Mouse (Mus musculus): Measurements from ENCODE around the gene Tef. TPM values are rescaled to one million over a fixed set of nuclear protein-coding genes. Genes with fewer than 3 reads are reported as not detected.

Gene Tef
- polyA plus RNA-seq, 1 experiment from 2014 or later = 23.2 TPM

DNA sequence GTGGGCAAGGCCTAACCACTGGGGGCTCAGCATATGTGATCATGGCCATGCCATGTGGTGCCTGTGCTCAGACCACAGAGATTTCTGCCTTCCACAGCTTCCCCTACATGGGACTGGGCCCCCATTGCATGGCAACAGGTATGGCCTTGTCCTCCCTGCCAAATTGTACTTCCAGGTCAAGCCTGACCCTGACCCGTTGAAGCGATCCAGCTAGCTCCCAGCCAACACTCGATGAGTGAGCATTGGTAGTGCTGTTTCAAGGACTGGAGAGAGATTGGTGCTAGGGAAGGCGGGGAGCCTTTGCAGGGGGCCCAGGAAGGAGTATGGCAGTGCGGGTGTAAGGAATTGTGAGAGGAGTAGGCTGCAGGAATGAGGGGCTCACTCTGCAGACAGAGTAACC, 35.8 kb upstream of the Tef start:
- no peaks in the 10 kb centered on the region for H3K9me3 ChIP-seq (replicated peaks; ENCODE audit: control insufficient read depth, low read length)
- no peak overlapping the region for H3K4me3 ChIP-seq (ENCODE audit: low read length)
- no peak overlapping the region for H3K27ac ChIP-seq (ENCODE audit: low read length)
- no peak overlapping the region for H3K4me2 ChIP-seq (ENCODE audit: low read depth, low read length)
- no peaks in the 10 kb centered on the region for H3K27me3 ChIP-seq (ENCODE audit: control insufficient read depth, insufficient read depth, low read length)
- H3K9ac ChIP-seq (ENCODE audit: low read length) = no peak overlapping the region
- peaks cover 10% of the 10 kb centered on the region; the same call in 1 of the 2 replicates for H3K36me3 ChIP-seq (ENCODE audit: control insufficient read depth, insufficient read depth)
- WGBS = 86% methylated on average over 5 of the region's 5 CpGs
- no peak for ATAC-seq (replicated peaks; ENCODE audit: extremely low read depth, insufficient read depth, low FRiP score)
- H3K4me1 ChIP-seq (ENCODE audit: control insufficient read depth, insufficient read depth, low read length) = no peaks in the 10 kb centered on the region

DNA sequence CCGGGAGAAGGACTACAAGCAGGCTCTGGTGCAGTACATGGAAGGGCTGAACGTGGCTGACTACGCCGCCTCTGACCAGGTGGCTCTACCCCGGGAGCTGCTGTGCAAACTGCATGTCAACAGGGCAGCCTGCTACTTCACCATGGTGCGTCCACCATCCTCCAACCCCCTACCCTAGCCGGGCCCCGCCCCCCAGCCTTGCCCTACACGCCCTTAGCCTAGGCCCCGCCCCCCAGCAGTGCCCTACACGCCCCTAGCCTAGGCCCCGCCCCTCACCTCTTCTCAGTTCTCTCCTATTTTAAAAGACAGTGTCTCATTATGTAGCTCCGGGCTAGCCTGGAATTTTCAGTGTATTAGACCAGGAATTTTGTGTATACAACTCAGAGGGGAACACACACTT, 33.2 kb upstream of the Tef start:
- WGBS = 60% methylated on average over 13 of the region's 13 CpGs
- H3K27ac ChIP-seq (ENCODE audit: low read length) = no peak overlapping the region
- peaks cover 22% of the 10 kb centered on the region for H3K36me3 ChIP-seq (ENCODE audit: control insufficient read depth, insufficient read depth)
- no peak overlapping the region for H3K4me3 ChIP-seq (ENCODE audit: low read length)
- H3K4me1 ChIP-seq (ENCODE audit: control insufficient read depth, insufficient read depth, low read length) = no peaks in the 10 kb centered on the region
- H3K27me3 ChIP-seq (ENCODE audit: control insufficient read depth, insufficient read depth, low read length) = no peaks in the 10 kb centered on the region
- no peak overlapping the region for H3K4me2 ChIP-seq (ENCODE audit: low read depth, low read length)
- H3K9me3 ChIP-seq (replicated peaks; ENCODE audit: control insufficient read depth, low read length) = no peaks in the 10 kb centered on the region
- no peak overlapping the region for H3K9ac ChIP-seq (ENCODE audit: low read length)
- no peak for ATAC-seq (replicated peaks; ENCODE audit: extremely low read depth, insufficient read depth, low FRiP score)

DNA sequence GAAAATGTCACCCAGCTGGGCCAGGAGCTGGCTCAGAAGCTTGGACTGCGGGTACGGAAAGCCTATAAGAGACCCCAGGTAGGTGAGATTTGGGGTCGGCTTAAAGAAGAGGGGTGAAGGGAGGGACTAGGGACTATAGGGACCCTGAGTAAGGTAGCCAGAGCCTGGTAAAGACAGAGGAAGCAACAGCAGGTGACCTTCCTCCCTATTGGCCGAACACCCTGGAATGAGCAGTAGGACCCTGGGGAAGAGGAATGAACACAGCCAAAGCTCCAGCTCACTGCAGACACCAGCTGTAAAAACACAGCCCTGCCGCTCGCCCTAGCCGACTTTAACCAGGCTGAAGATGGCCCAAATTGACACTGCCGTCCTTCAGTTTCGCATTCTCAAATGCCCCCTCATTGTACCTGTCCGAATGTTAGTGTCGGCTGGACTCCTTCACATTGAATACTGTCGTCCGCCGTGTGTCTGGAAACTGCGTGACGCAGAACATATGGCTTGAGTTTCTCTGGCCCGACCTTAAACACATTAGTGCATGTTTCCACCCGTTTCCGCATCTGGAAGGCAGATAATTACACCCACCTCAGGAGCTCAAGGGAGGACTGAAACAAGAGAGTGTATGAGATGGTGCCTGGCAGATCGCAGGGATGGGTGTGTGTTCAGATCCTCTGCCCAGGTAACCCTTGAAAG, 29.6 kb upstream of the Tef start:
- Histone ChIP-seq H3K9me3 (replicated peaks; ENCODE audit: control insufficient read depth, low read length) (no peaks in the 10 kb centered on the region), H3K4me1 (ENCODE audit: control insufficient read depth, insufficient read depth, low read length) (no peaks in the 10 kb centered on the region), H3K9ac (ENCODE audit: low read length) (no peak overlapping the region), H3K4me2 (ENCODE audit: low read depth, low read length) (no peak overlapping the region), H3K36me3 (ENCODE audit: control insufficient read depth, insufficient read depth) (peaks cover 26% of the 10 kb centered on the region), H3K27ac (ENCODE audit: low read length) (no peak overlapping the region), H3K27me3 (ENCODE audit: control insufficient read depth, insufficient read depth, low read length) (no peaks in the 10 kb centered on the region), H3K4me3 (ENCODE audit: low read length) (no peak overlapping the region)
- ATAC-seq (replicated peaks; ENCODE audit: extremely low read depth, insufficient read depth, low FRiP score) = no peak
- 80% methylated on average over 20 of the region's 20 CpGs for WGBS

DNA sequence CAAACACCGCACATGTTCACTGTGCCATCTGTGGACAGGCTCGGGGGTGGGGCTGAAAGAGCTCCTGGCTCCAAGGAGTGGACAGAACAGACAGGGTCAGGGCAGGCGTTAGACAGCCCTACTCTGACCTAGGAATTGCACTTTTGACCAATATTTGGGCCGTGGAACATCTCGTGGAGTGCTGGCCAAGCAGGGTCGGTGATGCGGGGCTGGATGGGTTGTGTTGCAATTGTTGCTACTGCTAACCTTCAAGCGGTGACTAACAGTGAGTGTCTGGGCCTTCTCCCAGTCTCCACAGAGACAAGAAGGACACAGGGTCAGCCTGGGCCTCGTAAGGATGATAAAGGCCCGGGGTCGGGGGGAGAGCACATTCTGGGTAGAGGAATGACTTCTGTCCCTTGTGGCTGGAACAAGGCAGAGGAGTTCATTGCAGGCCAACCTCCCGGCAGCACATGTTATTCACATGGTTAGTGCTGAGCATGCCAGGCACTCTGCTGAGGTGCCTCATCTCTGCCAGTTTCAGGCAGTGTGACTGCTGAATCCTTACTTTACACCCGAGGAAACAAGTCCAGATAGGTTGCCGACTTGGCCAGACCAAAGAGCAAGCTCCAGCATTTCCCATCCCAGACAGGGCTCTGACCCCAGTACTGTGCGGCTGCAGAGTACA, 27.6 kb upstream of the Tef start:
- Histone ChIP-seq H3K4me2 (ENCODE audit: low read depth, low read length) (no peak overlapping the region), H3K9me3 (replicated peaks; ENCODE audit: control insufficient read depth, low read length) (no peaks in the 10 kb centered on the region), H3K4me1 (ENCODE audit: control insufficient read depth, insufficient read depth, low read length) (no peaks in the 10 kb centered on the region), H3K9ac (ENCODE audit: low read length) (no peak overlapping the region), H3K36me3 (ENCODE audit: control insufficient read depth, insufficient read depth) (peaks cover 40% of the 10 kb centered on the region), H3K27ac (ENCODE audit: low read length) (no peak overlapping the region), H3K4me3 (ENCODE audit: low read length) (no peak overlapping the region), H3K27me3 (ENCODE audit: control insufficient read depth, insufficient read depth, low read length) (no peaks in the 10 kb centered on the region)
- 71% methylated on average over 15 of the region's 15 CpGs for WGBS
- ATAC-seq (replicated peaks; ENCODE audit: extremely low read depth, insufficient read depth, low FRiP score) = no peak

DNA sequence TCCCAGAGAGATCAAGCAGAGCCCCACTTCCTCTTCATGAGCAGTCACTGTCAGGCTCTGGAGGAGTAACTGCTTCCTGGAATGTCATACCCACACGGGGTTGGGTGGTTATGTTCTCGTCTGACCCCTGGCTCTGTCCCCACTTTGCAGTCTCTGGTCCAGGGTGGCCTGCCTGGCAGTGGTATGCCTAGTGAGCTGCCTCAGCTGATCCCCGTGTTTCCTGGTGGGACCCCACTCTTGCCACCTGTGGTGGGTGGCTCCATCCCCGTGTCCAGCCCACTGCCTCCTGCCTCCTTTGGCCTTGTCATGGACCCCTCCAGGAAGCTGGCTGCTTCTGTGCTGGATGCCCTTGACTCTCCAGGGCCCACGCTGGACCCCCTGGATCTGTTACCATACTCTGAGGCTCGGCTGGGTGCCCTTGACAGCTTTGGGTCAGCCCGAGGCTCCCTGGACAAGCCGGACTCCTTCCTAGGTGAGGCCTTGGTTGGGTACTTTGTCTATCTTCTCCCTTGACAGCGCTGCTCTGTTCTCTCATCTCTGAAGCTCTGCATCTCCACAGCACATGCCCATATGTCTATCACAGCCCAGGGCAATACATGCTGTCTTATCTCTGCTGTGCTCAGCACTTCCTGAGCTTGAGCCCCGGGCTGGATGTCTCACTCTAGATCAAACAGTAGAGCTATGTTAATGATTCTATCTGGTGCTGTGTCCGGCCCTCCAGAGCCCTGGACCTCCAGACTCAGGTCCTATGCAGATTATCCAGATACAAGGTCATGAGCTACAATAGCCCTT, 25.4 kb upstream of the Tef start:
- no peak overlapping the region for H3K4me2 ChIP-seq (ENCODE audit: low read depth, low read length)
- peaks cover 46% of the 10 kb centered on the region for H3K36me3 ChIP-seq (ENCODE audit: control insufficient read depth, insufficient read depth)
- no peak overlapping the region for H3K4me3 ChIP-seq (ENCODE audit: low read length)
- no peaks in the 10 kb centered on the region for H3K27me3 ChIP-seq (ENCODE audit: control insufficient read depth, insufficient read depth, low read length)
- no peak overlapping the region for H3K9ac ChIP-seq (ENCODE audit: low read length)
- H3K9me3 ChIP-seq (replicated peaks; ENCODE audit: control insufficient read depth, low read length) = no peaks in the 10 kb centered on the region
- WGBS = 72% methylated on average over 11 of the region's 11 CpGs
- no peaks in the 10 kb centered on the region for H3K4me1 ChIP-seq (ENCODE audit: control insufficient read depth, insufficient read depth, low read length)
- H3K27ac ChIP-seq (ENCODE audit: low read length) = no peak overlapping the region
- ATAC-seq (replicated peaks; ENCODE audit: extremely low read depth, insufficient read depth, low FRiP score) = no peak

DNA sequence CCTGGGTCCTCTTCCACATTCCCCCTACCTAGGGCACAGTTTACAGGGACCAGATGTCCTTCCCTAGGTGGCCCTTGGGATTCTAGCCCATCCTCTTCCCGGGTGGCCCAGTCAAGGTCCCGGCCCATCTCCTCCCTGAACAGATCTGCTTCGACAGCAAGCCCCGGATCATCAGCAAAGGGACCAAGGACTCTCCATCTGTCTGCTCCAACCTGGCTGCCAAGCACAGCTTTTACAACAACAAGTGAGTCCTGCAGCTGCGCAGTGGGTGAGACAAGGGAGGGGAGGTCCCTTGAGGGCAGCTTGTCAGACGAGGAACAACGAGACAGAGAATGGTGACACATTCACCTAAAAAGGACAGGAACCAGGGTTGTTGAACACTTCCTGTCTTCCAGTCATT, 20.4 kb upstream of the Tef start:
- no peak for ATAC-seq (replicated peaks; ENCODE audit: extremely low read depth, insufficient read depth, low FRiP score)
- H3K27ac ChIP-seq (ENCODE audit: low read length) = no peak overlapping the region
- WGBS = 79% methylated on average over 7 of the region's 7 CpGs

DNA sequence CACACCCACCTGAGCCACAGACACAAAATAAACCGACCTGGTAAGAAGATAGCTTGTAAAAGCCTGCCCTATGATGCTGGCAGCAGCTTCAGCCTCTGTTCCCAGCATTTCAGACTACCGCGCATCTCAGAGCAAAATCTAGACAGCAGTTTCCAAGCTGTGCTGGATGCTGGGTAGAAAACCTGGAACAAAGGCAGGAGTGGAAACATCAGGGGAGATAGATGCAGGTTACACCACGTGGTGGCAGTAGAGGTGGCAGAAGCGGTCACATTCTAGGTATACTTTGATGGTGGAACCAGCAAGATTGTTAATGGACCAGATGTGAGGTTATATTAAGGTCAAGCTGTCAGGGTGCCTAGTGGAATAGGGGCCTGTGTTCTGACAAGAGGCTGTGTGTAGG, 17.5 kb upstream of the Tef start:
- Histone ChIP-seq H3K27me3 (ENCODE audit: control insufficient read depth, insufficient read depth, low read length) (no peaks in the 10 kb centered on the region), H3K9me3 (replicated peaks; ENCODE audit: control insufficient read depth, low read length) (no peaks in the 10 kb centered on the region), H3K4me1 (ENCODE audit: control insufficient read depth, insufficient read depth, low read length) (no peaks in the 10 kb centered on the region), H3K4me3 (ENCODE audit: low read length) (no peak overlapping the region), H3K27ac (ENCODE audit: low read length) (no peak overlapping the region), H3K4me2 (ENCODE audit: low read depth, low read length) (no peak overlapping the region), H3K36me3 (ENCODE audit: control insufficient read depth, insufficient read depth) (peaks cover 36% of the 10 kb centered on the region), H3K9ac (ENCODE audit: low read length) (no peak overlapping the region)
- WGBS = 63% methylated on average over 5 of the region's 5 CpGs
- ATAC-seq (replicated peaks; ENCODE audit: extremely low read depth, insufficient read depth, low FRiP score) = no peak

More for the DNA sequence above, 20.4 kb upstream of the Tef start:
- peaks cover 53% of the 10 kb centered on the region for H3K36me3 ChIP-seq (ENCODE audit: control insufficient read depth, insufficient read depth)
- H3K4me3 ChIP-seq (ENCODE audit: low read length) = no peak overlapping the region
- no peaks in the 10 kb centered on the region for H3K4me1 ChIP-seq (ENCODE audit: control insufficient read depth, insufficient read depth, low read length)
- H3K9me3 ChIP-seq (replicated peaks; ENCODE audit: control insufficient read depth, low read length) = no peaks in the 10 kb centered on the region
- H3K4me2 ChIP-seq (ENCODE audit: low read depth, low read length) = no peak overlapping the region
- H3K27me3 ChIP-seq (ENCODE audit: control insufficient read depth, insufficient read depth, low read length) = no peaks in the 10 kb centered on the region
- no peak overlapping the region for H3K9ac ChIP-seq (ENCODE audit: low read length)

DNA sequence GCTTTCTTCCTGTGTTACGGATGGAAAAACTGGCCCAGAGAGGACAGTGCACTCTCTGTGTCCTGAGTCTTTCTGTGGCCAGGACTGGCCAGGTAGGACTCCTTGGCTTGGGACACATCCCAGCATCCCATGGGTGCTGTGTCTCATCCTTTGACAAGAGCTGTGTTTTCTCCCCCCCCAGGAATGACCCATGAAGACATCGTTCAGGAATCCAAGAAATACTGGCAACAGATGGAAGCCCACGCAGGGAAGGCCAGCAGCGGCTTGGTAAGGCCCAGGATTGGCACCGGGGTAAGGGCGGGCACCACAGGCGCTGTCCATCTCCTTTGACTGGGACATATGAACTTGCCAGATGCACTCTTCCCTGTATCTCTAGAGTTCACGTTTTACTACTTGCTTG, 16.5 kb upstream of the Tef start:
- Histone ChIP-seq H3K9ac (ENCODE audit: low read length) (no peak overlapping the region), H3K4me2 (ENCODE audit: low read depth, low read length) (no peak overlapping the region), H3K27me3 (ENCODE audit: control insufficient read depth, insufficient read depth, low read length) (no peaks in the 10 kb centered on the region), H3K36me3 (ENCODE audit: control insufficient read depth, insufficient read depth) (peaks cover 27% of the 10 kb centered on the region), H3K9me3 (replicated peaks; ENCODE audit: control insufficient read depth, low read length) (no peaks in the 10 kb centered on the region), H3K4me1 (ENCODE audit: control insufficient read depth, insufficient read depth, low read length) (no peaks in the 10 kb centered on the region), H3K4me3 (ENCODE audit: low read length) (no peak overlapping the region), H3K27ac (ENCODE audit: low read length) (no peak overlapping the region)
- 93% methylated on average over 8 of the region's 8 CpGs for WGBS
- no peak for ATAC-seq (replicated peaks; ENCODE audit: extremely low read depth, insufficient read depth, low FRiP score)

DNA sequence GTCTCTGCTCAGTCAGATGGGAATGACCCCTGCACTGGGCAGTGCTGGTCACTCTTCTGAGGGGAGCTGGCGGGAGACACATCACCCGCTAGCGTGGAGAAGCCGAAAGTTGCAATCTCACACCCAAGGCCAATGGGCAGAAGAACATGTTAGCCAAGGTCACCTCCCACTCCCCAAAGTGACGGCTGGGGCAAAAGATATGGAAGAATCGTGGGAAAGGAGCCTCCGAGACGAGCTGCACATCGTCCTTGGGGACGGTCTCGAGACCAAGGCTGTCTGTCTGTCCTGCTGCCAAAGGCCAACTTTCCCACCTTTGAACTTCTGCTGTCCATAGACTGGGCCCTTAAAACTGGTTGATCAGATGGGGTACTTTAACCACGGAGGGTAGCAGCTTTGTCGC, 14.7 kb upstream of the Tef start:
- Histone ChIP-seq H3K27ac (ENCODE audit: low read length) (no peak overlapping the region), H3K9ac (ENCODE audit: low read length) (no peak overlapping the region), H3K36me3 (ENCODE audit: control insufficient read depth, insufficient read depth) (peaks cover 30% of the 10 kb centered on the region), H3K27me3 (ENCODE audit: control insufficient read depth, insufficient read depth, low read length) (no peaks in the 10 kb centered on the region), H3K4me1 (ENCODE audit: control insufficient read depth, insufficient read depth, low read length) (no peaks in the 10 kb centered on the region), H3K4me3 (ENCODE audit: low read length) (no peak overlapping the region), H3K4me2 (ENCODE audit: low read depth, low read length) (no peak overlapping the region), H3K9me3 (replicated peaks; ENCODE audit: control insufficient read depth, low read length) (no peaks in the 10 kb centered on the region)
- 90% methylated on average over 13 of the region's 13 CpGs for WGBS
- no peak for ATAC-seq (replicated peaks; ENCODE audit: extremely low read depth, insufficient read depth, low FRiP score)

All from heart, embryonic 16.5 days (tissue).